Mouse (Mus musculus): ENCODE results near the gene Qprt. TPM values are rescaled to one million over a fixed set of nuclear protein-coding genes. Genes with fewer than 3 reads are reported as not detected.

Gene Qprt
- polyA plus RNA-seq (2014; fragmentation: Nextera tagmentation; extraction: Ambion mirVana): 2.5 and 3.0 TPM in 2 replicates

DNA sequence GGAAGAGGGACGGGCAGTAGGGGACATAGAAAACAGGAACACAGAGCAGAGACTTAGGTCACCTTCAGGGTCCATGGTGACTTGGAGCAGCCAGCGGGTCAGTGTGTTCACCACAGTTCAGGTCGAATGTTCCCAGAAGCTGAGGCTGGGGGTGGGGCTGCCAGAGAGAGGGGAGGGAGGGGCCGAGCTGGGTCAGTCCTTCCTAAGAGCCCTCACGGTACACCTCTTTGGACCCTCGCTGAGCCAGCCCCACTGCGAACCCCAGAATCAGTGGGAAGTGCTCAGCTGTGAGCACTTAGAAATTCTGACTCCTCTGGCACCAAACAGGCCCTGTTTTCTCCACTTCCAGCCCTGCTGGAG is at the start of gene Qprt:
Gene Qprt (minus strand): TSS at position 316 of the 360 bp plus-strand sequence.
- H3K9me3 ChIP-seq (replicated peaks; ENCODE audit: control insufficient read depth, low read length): no peaks in the 10 kb centered on the region
- H3K36me3 ChIP-seq (replicated peaks; ENCODE audit: control insufficient read depth, insufficient read depth, low read depth, low read length): no peaks in the 10 kb centered on the region
- H3K27ac ChIP-seq (replicated peaks; ENCODE audit: low read depth, low read length): no peak within 1 kb of the TSS
- DNase-seq (ENCODE audit: low spot score) (no peak), ATAC-seq (replicated peaks; ENCODE audit: insufficient number of reproducible peaks, low FRiP score, low TSS enrichment, low read depth) (no peak)
- H3K4me1 ChIP-seq (ENCODE audit: control insufficient read depth, insufficient read depth, low read length): peaks cover 2% of the 10 kb centered on the region; the same call in 1 of the 2 replicates
- H3K4me3 ChIP-seq (ENCODE audit: low read depth, low read length): peak within 1 kb of the TSS; percentile 9; the same call in 1 of the 2 replicates
- peaks cover 8% of the 10 kb centered on the region; the same call in 1 of the 2 replicates for H3K27me3 ChIP-seq (ENCODE audit: control insufficient read depth, insufficient read depth, low read length)
- H3K9ac ChIP-seq (replicated peaks; ENCODE audit: low read length): 0 out of 2 replicates have a peak within 1 kb of the TSS, but pooled peaks have one; percentile 14
- WGBS: 5% methylated on average over 7 of the region's 7 CpGs
- peak within 1 kb of the TSS; percentile 13 for H3K4me2 ChIP-seq (ENCODE audit: low read depth, low read length)

DNA sequence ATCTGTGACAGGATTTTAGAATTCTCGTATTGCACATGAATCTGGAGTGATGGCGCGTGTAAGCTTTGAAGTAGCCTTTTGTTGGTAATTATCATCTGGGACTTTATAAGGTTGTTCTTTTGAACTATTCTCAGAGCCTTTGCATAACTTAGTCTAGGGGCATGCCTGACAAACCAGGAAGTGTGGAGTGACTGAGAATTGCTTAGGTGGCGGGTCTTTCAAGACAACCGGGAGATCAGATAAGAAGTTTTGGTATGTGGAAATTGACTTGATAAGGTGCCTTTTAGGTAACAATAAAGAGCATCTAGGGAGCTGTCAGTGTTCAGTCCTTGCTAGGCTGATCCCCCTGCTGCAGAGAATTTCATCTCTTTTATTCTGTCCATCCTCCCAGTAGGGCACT is 44.5 kb upstream of the Qprt start:
- DNase-seq (ENCODE audit: low spot score): no peak
- H3K36me3 ChIP-seq (replicated peaks; ENCODE audit: control insufficient read depth, insufficient read depth, low read depth, low read length): no peaks in the 10 kb centered on the region
- H3K4me3 ChIP-seq (ENCODE audit: low read depth, low read length): no peak overlapping the region
- H3K9ac ChIP-seq (replicated peaks; ENCODE audit: low read length): no peak overlapping the region
- H3K9me3 ChIP-seq (replicated peaks; ENCODE audit: control insufficient read depth, low read length): no peaks in the 10 kb centered on the region
- H3K27ac ChIP-seq (replicated peaks; ENCODE audit: low read depth, low read length): no peak overlapping the region
- no peaks in the 10 kb centered on the region for H3K4me1 ChIP-seq (ENCODE audit: control insufficient read depth, insufficient read depth, low read length)
- H3K27me3 ChIP-seq (ENCODE audit: control insufficient read depth, insufficient read depth, low read length): no peaks in the 10 kb centered on the region
- H3K4me2 ChIP-seq (ENCODE audit: low read depth, low read length): no peak overlapping the region
- 93% methylated on average over 5 of the region's 5 CpGs for WGBS
- no peak for ATAC-seq (replicated peaks; ENCODE audit: insufficient number of reproducible peaks, low FRiP score, low TSS enrichment, low read depth)

DNA sequence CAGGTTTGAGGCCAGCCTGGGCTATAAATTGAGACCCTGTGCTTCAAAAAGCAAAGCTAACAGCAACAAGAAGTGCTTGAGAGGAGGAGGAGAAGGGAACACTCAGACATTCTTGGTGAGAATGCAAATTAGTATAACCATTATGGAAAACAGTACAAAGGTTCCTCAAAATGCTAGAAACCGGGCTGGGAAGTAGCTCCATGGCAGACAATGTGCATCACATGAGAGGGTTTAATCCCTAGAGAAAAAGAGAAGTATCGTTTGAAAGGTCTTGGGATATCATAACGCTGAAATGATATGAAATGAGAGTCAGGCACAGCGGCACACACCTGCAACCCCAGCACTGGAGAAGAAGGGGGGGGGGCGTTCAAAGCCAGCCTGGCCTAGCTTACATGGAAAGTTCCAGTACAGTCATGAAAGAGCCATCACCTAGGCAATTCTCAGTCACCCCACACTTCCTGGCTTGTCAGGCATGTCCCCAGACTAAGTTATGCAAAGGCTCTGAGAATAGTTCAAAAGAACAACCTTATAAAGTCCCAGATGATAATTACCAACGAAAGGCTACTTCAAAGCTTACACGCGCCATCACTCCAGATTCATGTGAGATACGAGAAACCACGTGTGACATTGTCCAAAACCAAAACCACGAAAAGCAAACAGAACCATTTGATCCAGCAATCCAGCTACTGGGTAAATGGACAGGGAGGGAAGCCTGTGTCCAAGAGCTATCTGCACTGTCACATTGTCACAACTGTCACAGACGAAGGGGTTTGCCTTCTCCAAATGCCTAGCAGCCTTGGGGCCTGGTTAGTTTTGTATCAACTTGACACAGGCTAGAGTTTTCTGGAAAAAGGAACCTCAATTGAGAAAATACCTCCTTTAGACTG is 43.8 kb upstream of the Qprt start:
- no peaks in the 10 kb centered on the region for H3K9me3 ChIP-seq (replicated peaks; ENCODE audit: control insufficient read depth, low read length)
- no peak overlapping the region for H3K4me2 ChIP-seq (ENCODE audit: low read depth, low read length)
- H3K27ac ChIP-seq (replicated peaks; ENCODE audit: low read depth, low read length): no peak overlapping the region
- no peak for DNase-seq (ENCODE audit: low spot score)
- H3K27me3 ChIP-seq (ENCODE audit: control insufficient read depth, insufficient read depth, low read length): no peaks in the 10 kb centered on the region
- ATAC-seq (replicated peaks; ENCODE audit: insufficient number of reproducible peaks, low FRiP score, low TSS enrichment, low read depth): no peak
- 86% methylated on average over 12 of the region's 12 CpGs for WGBS
- H3K36me3 ChIP-seq (replicated peaks; ENCODE audit: control insufficient read depth, insufficient read depth, low read depth, low read length): no peaks in the 10 kb centered on the region
- no peaks in the 10 kb centered on the region for H3K4me1 ChIP-seq (ENCODE audit: control insufficient read depth, insufficient read depth, low read length)
- no peak overlapping the region for H3K4me3 ChIP-seq (ENCODE audit: low read depth, low read length)
- H3K9ac ChIP-seq (replicated peaks; ENCODE audit: low read length): no peak overlapping the region

DNA sequence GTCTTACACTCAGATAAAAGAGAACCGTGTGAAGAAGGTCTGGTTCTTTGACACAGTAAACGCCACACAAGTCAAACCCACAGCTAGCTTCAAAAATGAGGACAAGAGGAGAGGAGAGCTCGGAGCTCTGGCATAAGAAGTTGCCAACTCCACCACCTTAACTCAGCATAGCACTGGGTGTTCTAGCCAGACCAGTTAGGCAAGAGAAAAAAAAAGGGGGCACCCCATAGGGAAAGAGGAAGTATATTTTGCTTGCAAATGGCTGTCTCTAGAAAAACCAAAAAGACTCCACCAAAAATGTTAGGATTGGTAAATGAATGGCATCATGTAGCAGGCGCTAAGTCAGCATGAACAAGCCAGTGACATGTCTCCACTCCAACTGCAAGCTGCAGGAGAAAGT is 42.0 kb upstream of the Qprt start:
- Histone ChIP-seq H3K4me2 (ENCODE audit: low read depth, low read length) (no peak overlapping the region), H3K27ac (replicated peaks; ENCODE audit: low read depth, low read length) (no peak overlapping the region), H3K9ac (replicated peaks; ENCODE audit: low read length) (no peak overlapping the region), H3K4me1 (ENCODE audit: control insufficient read depth, insufficient read depth, low read length) (no peaks in the 10 kb centered on the region), H3K9me3 (replicated peaks; ENCODE audit: control insufficient read depth, low read length) (no peaks in the 10 kb centered on the region), H3K4me3 (ENCODE audit: low read depth, low read length) (no peak overlapping the region), H3K36me3 (replicated peaks; ENCODE audit: control insufficient read depth, insufficient read depth, low read depth, low read length) (no peaks in the 10 kb centered on the region), H3K27me3 (ENCODE audit: control insufficient read depth, insufficient read depth, low read length) (no peaks in the 10 kb centered on the region)
- ATAC-seq (replicated peaks; ENCODE audit: insufficient number of reproducible peaks, low FRiP score, low TSS enrichment, low read depth) (no peak), DNase-seq (ENCODE audit: low spot score) (no peak)
- 81% methylated on average over 4 of the region's 4 CpGs for WGBS

DNA sequence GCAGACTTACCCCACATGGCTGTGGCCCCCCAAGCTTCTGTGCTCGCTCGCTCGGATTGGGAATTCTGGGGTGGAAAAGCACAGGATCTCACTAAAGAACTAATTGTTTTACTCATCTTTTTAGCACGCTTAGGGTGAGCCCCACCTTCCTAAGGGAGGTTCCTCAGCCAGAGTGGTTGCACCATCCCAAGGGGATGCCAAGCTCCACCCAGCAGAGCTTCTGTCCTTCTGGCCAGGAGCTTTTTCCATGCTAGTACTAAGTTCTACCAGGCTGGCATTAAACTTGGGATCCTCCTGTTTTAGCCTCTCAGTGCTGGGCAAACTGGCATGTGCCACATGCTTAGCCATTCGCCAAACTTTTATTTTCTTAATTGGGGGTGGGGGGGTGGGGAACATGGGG is 40.5 kb upstream of the Qprt start:
- Histone ChIP-seq H3K27me3 (ENCODE audit: control insufficient read depth, insufficient read depth, low read length) (no peaks in the 10 kb centered on the region), H3K4me3 (ENCODE audit: low read depth, low read length) (no peak overlapping the region), H3K9me3 (replicated peaks; ENCODE audit: control insufficient read depth, low read length) (no peaks in the 10 kb centered on the region), H3K4me1 (ENCODE audit: control insufficient read depth, insufficient read depth, low read length) (no peaks in the 10 kb centered on the region), H3K4me2 (ENCODE audit: low read depth, low read length) (no peak overlapping the region), H3K27ac (replicated peaks; ENCODE audit: low read depth, low read length) (no peak overlapping the region), H3K9ac (replicated peaks; ENCODE audit: low read length) (no peak overlapping the region), H3K36me3 (replicated peaks; ENCODE audit: control insufficient read depth, insufficient read depth, low read depth, low read length) (no peaks in the 10 kb centered on the region)
- DNase-seq (ENCODE audit: low spot score) (no peak), ATAC-seq (replicated peaks; ENCODE audit: insufficient number of reproducible peaks, low FRiP score, low TSS enrichment, low read depth) (no peak)
- 88% methylated on average over 5 of the region's 5 CpGs for WGBS

DNA sequence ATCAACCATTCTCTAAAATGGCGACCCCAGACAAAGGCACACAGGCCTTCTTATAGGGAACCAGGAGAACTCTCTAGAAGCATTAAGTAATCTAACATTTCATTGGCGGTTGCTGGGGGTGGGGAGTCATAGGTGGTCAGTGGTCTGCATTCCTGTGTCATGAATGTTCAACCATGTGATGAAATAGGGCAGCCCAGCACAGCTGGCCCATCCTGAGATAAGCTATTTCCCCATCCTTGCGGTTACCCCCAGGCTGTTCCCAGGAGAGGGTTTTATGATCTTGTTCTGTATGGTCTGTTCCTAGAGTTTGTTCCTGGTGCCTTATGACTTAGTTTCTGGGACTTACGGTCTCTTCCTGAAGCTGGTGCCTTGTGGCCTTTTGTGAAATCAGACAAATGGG is 35.5 kb upstream of the Qprt start:
- no peaks in the 10 kb centered on the region for H3K9me3 ChIP-seq (replicated peaks; ENCODE audit: control insufficient read depth, low read length)

DNA sequence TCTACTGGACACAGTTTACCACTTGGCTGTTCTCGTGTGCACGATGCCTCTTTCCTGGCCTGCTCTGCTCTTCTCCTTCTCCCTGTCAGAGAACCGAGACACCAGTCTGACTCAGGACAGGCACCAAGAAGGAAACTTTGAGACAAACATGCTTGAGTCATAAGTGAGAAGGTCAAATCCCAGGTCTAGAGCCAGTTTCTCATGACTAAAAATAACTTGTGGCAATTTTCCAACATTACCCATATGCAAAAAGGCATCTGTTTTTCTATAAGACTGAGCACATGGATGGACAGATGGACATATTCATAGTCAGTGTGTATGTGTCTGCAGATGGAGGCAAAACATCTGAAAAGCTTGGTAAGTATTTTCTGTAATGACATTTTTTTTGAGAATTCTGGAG is 31.5 kb upstream of the Qprt start:
- DNase-seq (ENCODE audit: low spot score): no peak
- Histone ChIP-seq H3K27ac (replicated peaks; ENCODE audit: low read depth, low read length) (no peak overlapping the region), H3K9ac (replicated peaks; ENCODE audit: low read length) (no peak overlapping the region), H3K27me3 (ENCODE audit: control insufficient read depth, insufficient read depth, low read length) (no peaks in the 10 kb centered on the region), H3K36me3 (replicated peaks; ENCODE audit: control insufficient read depth, insufficient read depth, low read depth, low read length) (no peaks in the 10 kb centered on the region), H3K9me3 (replicated peaks; ENCODE audit: control insufficient read depth, low read length) (no peaks in the 10 kb centered on the region), H3K4me3 (ENCODE audit: low read depth, low read length) (no peak overlapping the region), H3K4me2 (ENCODE audit: low read depth, low read length) (no peak overlapping the region), H3K4me1 (ENCODE audit: control insufficient read depth, insufficient read depth, low read length) (no peaks in the 10 kb centered on the region)
- WGBS: 92% methylated on average over 3 of the region's 3 CpGs
- no peak for ATAC-seq (replicated peaks; ENCODE audit: insufficient number of reproducible peaks, low FRiP score, low TSS enrichment, low read depth)

More for the DNA sequence above, 35.5 kb upstream of the Qprt start:
- Histone ChIP-seq H3K4me1 (ENCODE audit: control insufficient read depth, insufficient read depth, low read length) (no peaks in the 10 kb centered on the region), H3K36me3 (replicated peaks; ENCODE audit: control insufficient read depth, insufficient read depth, low read depth, low read length) (no peaks in the 10 kb centered on the region), H3K4me3 (ENCODE audit: low read depth, low read length) (no peak overlapping the region), H3K4me2 (ENCODE audit: low read depth, low read length) (no peak overlapping the region), H3K27me3 (ENCODE audit: control insufficient read depth, insufficient read depth, low read length) (no peaks in the 10 kb centered on the region), H3K27ac (replicated peaks; ENCODE audit: low read depth, low read length) (no peak overlapping the region), H3K9ac (replicated peaks; ENCODE audit: low read length) (no peak overlapping the region)
- DNase-seq (ENCODE audit: low spot score) (no peak), ATAC-seq (replicated peaks; ENCODE audit: insufficient number of reproducible peaks, low FRiP score, low TSS enrichment, low read depth) (no peak)
- 86% methylated on average over 4 of the region's 4 CpGs for WGBS

DNA sequence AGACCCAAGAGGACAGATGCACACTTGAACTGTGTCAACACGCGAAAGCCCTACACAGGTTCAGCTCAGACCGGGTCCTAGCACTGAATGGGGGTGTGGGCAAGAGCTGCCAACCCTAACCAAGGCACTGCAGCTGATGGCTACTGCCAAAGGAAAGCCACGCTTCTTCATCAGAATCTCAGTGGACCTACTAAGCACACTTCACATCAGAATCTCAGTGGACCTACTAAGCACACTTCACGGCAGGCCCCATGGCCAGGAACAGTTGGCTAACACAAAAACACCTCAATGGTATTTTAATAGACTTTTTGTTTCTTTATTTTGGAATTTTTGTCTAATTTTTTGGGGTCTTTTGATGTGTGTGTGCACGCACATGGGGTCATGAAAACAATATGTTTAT is 30.4 kb upstream of the Qprt start:
- H3K27ac ChIP-seq (replicated peaks; ENCODE audit: low read depth, low read length): no peak overlapping the region
- DNase-seq (ENCODE audit: low spot score) (no peak), ATAC-seq (replicated peaks; ENCODE audit: insufficient number of reproducible peaks, low FRiP score, low TSS enrichment, low read depth) (no peak)
- H3K4me3 ChIP-seq (ENCODE audit: low read depth, low read length): no peak overlapping the region
- H3K36me3 ChIP-seq (replicated peaks; ENCODE audit: control insufficient read depth, insufficient read depth, low read depth, low read length): no peaks in the 10 kb centered on the region
- no peak overlapping the region for H3K4me2 ChIP-seq (ENCODE audit: low read depth, low read length)
- H3K9ac ChIP-seq (replicated peaks; ENCODE audit: low read length): no peak overlapping the region
- 92% methylated on average over 6 of the region's 6 CpGs for WGBS
- H3K9me3 ChIP-seq (replicated peaks; ENCODE audit: control insufficient read depth, low read length): no peaks in the 10 kb centered on the region
- H3K4me1 ChIP-seq (ENCODE audit: control insufficient read depth, insufficient read depth, low read length): no peaks in the 10 kb centered on the region
- H3K27me3 ChIP-seq (ENCODE audit: control insufficient read depth, insufficient read depth, low read length): no peaks in the 10 kb centered on the region
